Mouse (Mus musculus) induced T-regulatory cell, adult 2 months (primary cell): ENCODE measurements around the gene Jak3.

Experiments used
- DNase-seq: peaks from one replicate; pipeline ENCODE4 v3.0.0-alpha.2; 2012; ENCODE audit warnings: low read depth

The Jak3 gene

GRCm38 (mm10) chr8:71676020-71676741 is at the start of gene Jak3:
Gene Jak3 (plus strand): TSS chr8:71676296.
- peak; percentile 94 for DNase-seq

- no peak for DNase-seq
Observed at GRCm38 (mm10) chr8:71626753-71627152, 49.3 kb upstream of the Jak3 start.

- DNase-seq: no peak
Observed at GRCm38 (mm10) chr8:71627265-71628099, 48.6 kb upstream of the Jak3 start.

DNA sequence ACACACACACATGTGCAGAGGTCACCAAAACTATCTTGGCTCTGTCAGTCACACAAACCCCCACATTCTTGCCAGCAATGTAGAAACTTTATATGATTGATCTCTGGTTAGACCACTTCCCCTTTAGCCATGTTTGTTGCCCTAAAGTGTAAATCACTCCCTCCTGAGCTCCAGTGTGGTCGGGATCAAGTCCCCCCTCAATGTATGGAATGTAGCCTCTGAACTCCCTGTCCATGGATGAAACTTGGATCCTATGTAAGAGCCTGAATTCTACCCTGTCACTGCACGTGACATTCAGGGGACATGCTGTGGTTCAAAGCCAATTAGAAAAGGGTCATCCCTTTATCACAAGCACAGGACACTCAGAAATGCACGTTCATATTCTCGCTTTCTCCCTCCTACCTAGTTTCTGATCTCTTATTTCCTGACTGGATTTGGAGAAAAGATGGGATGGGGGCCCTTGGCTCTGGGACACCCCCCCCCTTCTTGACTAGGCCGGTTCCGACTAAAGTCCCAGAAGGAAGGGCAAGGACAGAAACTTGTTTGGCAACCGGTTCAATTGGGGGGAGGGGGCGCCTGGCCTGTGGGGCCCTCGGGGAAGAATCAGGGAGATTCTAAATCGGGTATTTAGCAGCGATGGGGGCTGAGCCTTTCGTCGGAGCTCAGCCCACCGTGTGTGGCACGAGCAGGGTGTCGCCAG is 47.5 kb upstream of the Jak3 start:
- DNase-seq: peak; percentile 27

DNA sequence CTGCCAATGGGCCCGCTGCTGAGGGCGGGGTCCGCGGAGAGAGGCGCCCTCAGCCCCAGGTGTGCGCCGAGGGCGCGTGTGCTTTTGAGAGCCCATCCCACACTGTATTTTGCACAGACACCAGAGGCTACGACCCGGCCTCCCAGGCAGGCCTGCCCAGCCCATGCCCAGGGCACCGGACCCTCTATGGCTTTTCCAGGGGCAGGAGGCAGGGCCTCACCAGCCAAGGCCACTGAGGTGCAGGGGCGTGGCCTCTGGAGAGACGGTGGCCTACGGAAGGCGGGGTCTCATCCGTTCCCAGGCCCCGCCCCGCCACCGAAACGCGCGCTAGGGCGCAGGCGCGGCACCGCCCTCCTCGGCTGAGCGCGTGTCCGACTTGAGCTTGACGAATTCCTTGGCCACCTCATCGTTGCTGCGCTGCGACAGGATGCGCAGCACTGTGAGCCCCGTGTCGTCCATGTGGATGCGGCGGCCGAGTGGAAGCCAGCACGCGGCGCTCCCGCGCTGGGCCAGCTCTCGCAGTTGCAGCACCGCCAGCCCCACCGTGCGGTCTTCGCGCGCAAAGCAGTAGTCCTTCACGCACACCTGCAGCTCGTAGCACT is 46.9 kb upstream of the Jak3 start:
- DNase-seq: peak; percentile 96

GRCm38 (mm10) chr8:71629781-71630212 is 46.3 kb upstream of the Jak3 start:
- peak; percentile 66 for DNase-seq

DNA sequence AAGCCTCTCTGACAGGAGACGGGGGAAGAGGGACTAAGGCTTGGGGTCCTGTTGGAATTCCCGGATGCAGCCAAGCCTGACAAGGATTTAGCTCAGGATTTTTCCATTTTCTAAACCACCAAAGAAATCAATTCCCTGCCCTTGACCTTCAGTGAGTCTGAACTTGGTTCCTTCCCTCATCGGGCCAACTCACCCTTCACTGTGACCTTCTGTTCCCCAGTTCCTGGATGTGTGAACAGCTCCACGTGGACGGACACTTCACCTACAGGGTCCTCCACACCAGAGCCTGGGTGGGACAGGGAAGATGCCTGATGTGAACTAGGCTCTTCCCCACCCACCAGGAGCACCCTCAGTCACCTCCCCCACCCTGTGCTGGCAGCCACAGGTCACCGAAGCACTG is 45.3 kb upstream of the Jak3 start:
- peak; percentile 22 for DNase-seq

GRCm38 (mm10) chr8:71631897-71632296 is 44.2 kb upstream of the Jak3 start:
- peak; percentile 18 for DNase-seq

- DNase-seq: peak; percentile 77
Observed at GRCm38 (mm10) chr8:71633164-71633563, 42.9 kb upstream of the Jak3 start.

DNA sequence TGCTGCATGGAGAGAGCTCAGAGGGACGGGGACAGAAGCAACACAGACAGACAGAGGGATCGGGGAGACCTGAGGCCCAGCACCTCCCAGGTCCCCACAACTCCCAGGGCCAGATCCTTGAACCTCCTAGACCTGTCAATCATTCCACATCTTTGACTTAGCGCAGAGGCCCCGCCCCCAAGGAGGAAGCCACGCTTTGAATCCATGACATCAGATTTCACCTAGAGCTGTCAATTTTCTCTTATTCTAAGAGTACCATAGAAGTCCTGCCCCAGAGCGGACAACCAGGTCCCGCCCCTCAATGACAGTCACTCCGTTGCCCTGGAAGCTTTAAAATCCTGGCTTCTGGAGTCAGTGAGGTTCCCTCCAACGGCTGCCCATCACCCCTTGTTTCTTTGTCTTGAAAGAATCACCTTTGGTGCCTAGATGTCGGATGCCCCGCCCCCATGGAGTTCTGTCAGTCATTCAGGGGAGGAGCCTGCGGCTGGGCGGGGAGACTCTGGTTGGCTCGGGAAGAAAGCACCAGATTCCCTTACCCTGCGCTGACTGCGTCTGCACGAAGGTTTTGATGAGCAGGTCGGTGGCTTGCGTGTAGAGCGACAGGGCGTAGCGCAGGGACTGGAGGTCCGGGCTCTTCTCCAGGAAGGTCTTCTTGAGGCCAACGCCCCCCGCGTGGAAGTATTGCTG is 42.0 kb upstream of the Jak3 start:
- DNase-seq: peak; percentile 93

- DNase-seq: no peak
Observed at GRCm38 (mm10) chr8:71637149-71638095, 38.7 kb upstream of the Jak3 start.

DNA sequence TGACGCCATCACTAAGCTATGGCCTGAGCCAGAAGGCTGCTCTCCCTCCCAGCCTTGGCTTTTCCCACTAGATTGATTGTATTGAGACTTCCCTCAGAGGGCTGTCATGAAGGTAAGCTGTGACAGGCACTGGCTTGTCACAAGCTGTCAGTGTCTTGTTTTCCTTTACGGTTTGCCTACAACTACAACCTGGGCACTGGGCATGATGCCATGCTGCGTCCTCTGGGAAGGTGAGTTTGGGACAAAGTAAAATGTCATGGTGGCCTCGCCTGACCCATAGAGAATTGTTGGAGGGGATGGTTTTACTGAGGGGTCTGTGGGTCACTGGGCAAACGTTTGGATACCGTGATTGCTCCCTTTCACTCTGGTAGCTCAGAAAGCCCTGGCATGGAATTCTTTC is 37.8 kb upstream of the Jak3 start:
- no peak for DNase-seq

DNA sequence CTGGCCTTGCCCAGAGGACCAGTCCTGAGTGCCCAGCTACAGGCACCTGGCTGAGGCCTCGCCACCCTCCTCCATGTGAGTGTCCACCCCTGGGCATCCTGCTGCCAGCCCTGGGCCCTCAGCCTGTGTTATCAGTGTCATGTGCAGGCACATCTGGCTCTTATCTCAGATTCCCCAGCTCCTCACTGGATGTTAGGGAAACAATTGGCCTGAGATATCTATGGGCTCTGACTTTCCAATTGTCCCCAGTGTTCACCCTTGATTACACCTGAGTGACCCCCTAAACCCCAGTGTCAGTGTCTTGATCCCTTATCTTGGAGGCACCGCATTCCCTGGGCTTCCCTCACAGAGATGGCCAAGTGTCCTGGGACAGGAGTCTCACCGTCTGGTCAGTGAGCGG is 36.8 kb upstream of the Jak3 start:
- no peak for DNase-seq

GRCm38 (mm10) chr8:71645510-71645909 is 30.6 kb upstream of the Jak3 start:
- no peak for DNase-seq

- peak; percentile 76 for DNase-seq
Observed at GRCm38 (mm10) chr8:71654600-71654999, 21.5 kb upstream of the Jak3 start.

- DNase-seq: no peak
Observed at GRCm38 (mm10) chr8:71657816-71658215, 18.3 kb upstream of the Jak3 start.

- DNase-seq: no peak
Observed at GRCm38 (mm10) chr8:71658515-71659049, 17.5 kb upstream of the Jak3 start.

DNA sequence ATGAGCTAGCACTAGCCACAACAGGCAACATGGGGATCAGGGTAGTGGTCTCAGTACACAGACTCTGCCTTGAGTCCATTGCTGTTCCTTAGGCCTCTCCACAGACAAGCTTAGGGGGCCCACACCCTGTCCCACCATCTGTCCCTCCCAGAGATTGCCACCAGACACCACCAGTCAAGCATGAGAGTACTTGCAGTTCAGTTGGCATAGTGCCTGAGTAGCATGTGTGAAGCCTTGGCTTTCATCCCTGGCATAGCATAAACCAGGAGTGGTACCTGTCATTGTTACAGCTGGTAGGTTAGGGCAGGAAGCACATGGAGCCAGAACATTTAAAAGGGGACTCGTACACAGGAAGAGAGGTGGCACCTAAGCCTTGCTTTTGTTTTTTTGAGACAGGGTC is 16.3 kb upstream of the Jak3 start:
- no peak for DNase-seq

DNA sequence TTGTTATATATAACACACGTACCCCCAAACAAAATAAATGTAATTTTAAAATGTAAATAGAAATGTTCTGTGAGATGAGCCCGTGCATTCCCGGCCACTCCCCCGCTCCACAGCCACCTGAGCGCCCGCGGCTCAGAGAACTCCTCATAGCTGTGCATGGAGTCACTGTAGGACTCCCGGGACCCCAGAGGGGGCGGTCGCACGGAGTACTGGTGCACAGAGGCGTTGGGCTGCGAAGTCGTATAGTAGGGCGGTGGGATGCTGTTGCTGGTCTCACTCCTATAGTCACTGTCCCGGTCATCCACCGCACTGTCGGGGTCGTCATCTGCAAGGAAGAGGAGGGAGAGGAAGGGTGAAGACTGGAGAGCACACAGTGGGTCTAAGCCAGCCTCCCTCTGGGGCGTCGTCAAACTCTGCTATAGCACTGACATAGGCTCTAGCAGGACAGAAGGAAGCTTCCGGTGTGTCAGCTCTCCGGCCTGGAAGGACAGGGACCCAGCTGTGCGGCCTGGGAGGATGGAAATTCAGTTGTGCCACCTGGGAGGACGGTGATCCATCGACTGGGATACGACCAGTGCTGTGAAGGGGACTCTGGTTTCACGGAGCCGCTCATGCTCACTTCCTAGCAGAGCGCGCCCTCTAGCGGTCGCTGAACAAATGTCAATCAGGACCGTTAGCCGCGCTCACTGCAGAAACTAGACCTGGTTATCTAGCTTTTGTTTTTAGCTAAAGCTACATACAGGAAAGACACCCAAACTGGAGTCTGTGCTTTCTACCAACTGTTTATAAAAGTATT is 15.6 kb upstream of the Jak3 start:
- DNase-seq: peak; percentile 93
